Mouse (Mus musculus) forebrain, postnatal 0 days (tissue): ENCODE data around the gene Ceacam16. TPM values are rescaled to one million over a fixed set of nuclear protein-coding genes. Genes with fewer than 3 reads are reported as not detected.

Source experiments
- ATAC-seq: fragments of 200-750 bp; cut with Nextera tagmentation; 2 replicates; pipeline ENCODE4 v1.8.0; 2017; ENCODE audit warnings: mild to moderate bottlenecking, moderate library complexity
- DNase-seq: peaks from one replicate; pipeline ENCODE4 v3.0.0-alpha.2; 2015
- H3K27ac ChIP-seq: fragments of 300-500 bp; sonication (generic); 2 replicates; pipeline ENCODE4 v1.5.1; 2014; ENCODE audit warnings: low read depth, mild to moderate bottlenecking, antibody characterized with exemption, low read length, moderate library complexity, mixed read lengths
- H3K27me3 ChIP-seq: fragments of 300-500 bp; sonication (generic); 2 replicates; pipeline ENCODE4 v1.6.1; 2014; ENCODE audit warnings: mild to moderate bottlenecking, low read length, mixed read lengths; ENCODE audit not compliant: insufficient read depth
- H3K36me3 ChIP-seq: fragments of 300-500 bp; sonication (generic); 2 replicates; pipeline ENCODE4 v1.6.1; 2014; ENCODE audit warnings: mild to moderate bottlenecking, moderate library complexity; ENCODE audit not compliant: insufficient read depth
- H3K4me1 ChIP-seq: fragments of 300-500 bp; sonication (generic); 2 replicates; pipeline ENCODE4 v1.6.1; 2014; ENCODE audit warnings: antibody characterized with exemption; ENCODE audit not compliant: insufficient read depth
- H3K4me2 ChIP-seq: fragments of 300-500 bp; sonication (generic); 2 replicates; pipeline ENCODE4 v1.6.1; 2014; ENCODE audit warnings: low read depth, mild to moderate bottlenecking, moderate library complexity
- H3K4me3 ChIP-seq: fragments of 300-500 bp; sonication (generic); 2 replicates; pipeline ENCODE4 v1.5.1; 2014; ENCODE audit warnings: low read depth, low read length, mixed read lengths
- H3K9ac ChIP-seq: fragments of 300-500 bp; sonication (generic); 2 replicates; pipeline ENCODE4 v1.6.1; 2014; ENCODE audit warnings: mild to moderate bottlenecking
- H3K9me3 ChIP-seq: fragments of 300-500 bp; sonication (generic); 2 replicates; pipeline ENCODE4 v1.6.1; 2016; ENCODE audit warnings: low read length
- CTCF ChIP-seq: sonication (generic); IDR thresholded peaks from 2 replicates; pipeline ENCODE4 v1.5.1; 2016; ENCODE audit warnings: antibody characterized with exemption, control low read depth, low read depth
- WGBS: fragments of 180-500 bp; shearing (Covaris S2); extraction: QIAGEN DNeasy Blood & Tissue Kit; methylation state at CpG from one replicate; pipeline ENCODE4 v1.1.7; 2014; 5-methylcytosine and 5-hydroxymethylcytosine counted together
- polyA plus RNA-seq: library from polyadenylated mRNA; unstranded; fragments of >200 nt; fragmentation: Nextera tagmentation; extraction: Ambion mirVana; gene quantifications from 2 replicates; pipeline ENCODE4 v1.2.1, GENCODE M21; 2015
- total RNA-seq: library from RNA; depleted of rRNA; stranded (reverse); fragments of >200 nt; gene quantifications from 2 replicates; pipeline ENCODE4 v1.2.3, GENCODE M21; 2014

Ceacam16 gene
- total and polyA plus RNA-seq, 2 experiments from 2014 or later, result 0.84 TPM; not detected in 1

GRCm38 (mm10) chr7:19843561-19843960 lies 17.5 kb downstream of the Ceacam16 start:
- H3K27ac ChIP-seq, result no peak overlapping the region
- no peaks in the 10 kb centered on the region for H3K9me3 ChIP-seq
- H3K9ac ChIP-seq, result no peak overlapping the region
- 3% methylated on average over 11 of the region's 11 CpGs for WGBS
- peaks cover 10% of the 10 kb centered on the region; the same call in 1 of the 2 replicates for H3K27me3 ChIP-seq
- no peaks in the 10 kb centered on the region for H3K4me1 ChIP-seq
- peak; percentile 60 for DNase-seq
- no peak overlapping the region for H3K4me3 ChIP-seq
- no peaks in the 10 kb centered on the region for H3K36me3 ChIP-seq
- ATAC-seq, result peak; percentile 53; the same call in 1 of the 2 replicates
- peak; percentile 78 for TF ChIP-seq CTCF
- H3K4me2 ChIP-seq, result no peak overlapping the region

- Histone ChIP-seq H3K36me3 (no peaks in the 10 kb centered on the region), H3K4me1 (no peaks in the 10 kb centered on the region), H3K9ac (no peak overlapping the region), H3K4me2 (no peak overlapping the region), H3K27ac (no peak overlapping the region), H3K27me3 (peaks cover 10% of the 10 kb centered on the region; the same call in 1 of the 2 replicates), H3K9me3 (no peaks in the 10 kb centered on the region), H3K4me3 (no peak overlapping the region)
- DNase-seq (no peak), ATAC-seq (no peak)
- 28% methylated on average over 19 of the region's 19 CpGs for WGBS
- TF ChIP-seq CTCF, result no peak
Observed at GRCm38 (mm10) chr7:19842885-19843504, 18.1 kb downstream of the Ceacam16 start.

DNA sequence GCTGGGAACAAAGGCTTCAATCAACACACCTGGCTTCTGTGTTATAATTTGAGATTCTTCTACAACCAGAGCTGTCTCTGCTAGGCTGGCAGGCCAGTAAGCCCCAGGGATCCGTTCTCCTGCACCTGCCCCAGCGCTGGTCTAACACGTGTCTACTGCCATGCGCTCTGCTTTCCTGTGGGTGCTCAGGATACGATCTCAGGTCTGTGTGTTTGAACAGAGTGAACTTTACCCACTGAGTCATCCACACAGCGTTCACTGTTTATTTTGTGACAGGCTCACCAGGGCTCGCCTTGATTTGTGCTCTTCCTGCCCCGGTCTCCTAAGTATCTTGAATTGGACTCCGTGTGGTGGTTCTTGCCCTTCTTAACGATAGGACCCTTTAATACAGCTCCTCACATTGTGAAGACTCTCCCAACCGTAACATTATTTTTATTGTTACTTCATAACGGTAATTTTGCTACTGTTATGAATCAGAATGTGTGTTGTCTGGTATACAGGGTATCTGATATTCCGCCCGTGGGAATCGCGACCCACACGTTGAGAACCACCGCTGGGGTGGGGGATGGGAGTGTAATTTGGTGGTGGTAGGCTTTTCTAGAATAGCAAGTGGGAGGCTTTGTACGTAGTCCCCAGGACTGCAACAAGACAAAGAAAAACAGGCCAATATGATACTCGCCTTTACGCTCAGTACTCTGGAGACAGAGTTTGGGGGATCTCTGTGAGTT lies 19.2 kb downstream of the Ceacam16 start:
- Histone ChIP-seq H3K4me1 (no peaks in the 10 kb centered on the region), H3K4me3 (no peak overlapping the region), H3K9me3 (no peaks in the 10 kb centered on the region), H3K27me3 (peaks cover 10% of the 10 kb centered on the region; the same call in 1 of the 2 replicates), H3K9ac (no peak overlapping the region), H3K36me3 (no peaks in the 10 kb centered on the region), H3K27ac (no peak overlapping the region), H3K4me2 (no peak overlapping the region)
- TF ChIP-seq CTCF, result no peak
- DNase-seq (no peak), ATAC-seq (no peak)
- WGBS, result 83% methylated on average over 21 of the region's 21 CpGs

DNA sequence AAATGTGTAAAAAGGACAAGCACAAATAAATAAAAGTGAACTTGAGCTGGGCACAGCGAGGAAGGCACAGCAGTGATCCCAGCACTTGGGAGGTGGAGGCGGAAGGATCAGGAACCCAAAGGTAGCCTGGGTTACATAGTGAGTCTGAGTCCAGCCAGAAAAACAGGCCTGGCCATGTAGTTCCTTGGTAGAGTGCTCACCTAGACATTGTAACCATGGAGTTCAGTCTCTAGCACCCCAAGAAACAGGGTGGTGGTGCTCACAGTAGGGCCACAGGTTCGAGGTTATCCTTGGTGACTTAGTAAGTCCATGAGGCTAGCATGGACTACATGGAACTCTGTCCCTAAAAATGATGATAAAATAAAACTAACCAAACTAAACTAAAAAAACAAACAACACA lies 20.2 kb downstream of the Ceacam16 start:
- H3K9me3 ChIP-seq, result no peaks in the 10 kb centered on the region
- ATAC-seq (no peak), DNase-seq (no peak)
- no peak for TF ChIP-seq CTCF
- H3K4me3 ChIP-seq, result no peak overlapping the region
- 78% methylated on average over 3 of the region's 3 CpGs for WGBS
- no peak overlapping the region for H3K27ac ChIP-seq
- H3K4me2 ChIP-seq, result no peak overlapping the region
- no peaks in the 10 kb centered on the region for H3K36me3 ChIP-seq
- no peak overlapping the region for H3K9ac ChIP-seq
- no peaks in the 10 kb centered on the region for H3K4me1 ChIP-seq
- H3K27me3 ChIP-seq, result peaks cover 10% of the 10 kb centered on the region; the same call in 1 of the 2 replicates

DNA sequence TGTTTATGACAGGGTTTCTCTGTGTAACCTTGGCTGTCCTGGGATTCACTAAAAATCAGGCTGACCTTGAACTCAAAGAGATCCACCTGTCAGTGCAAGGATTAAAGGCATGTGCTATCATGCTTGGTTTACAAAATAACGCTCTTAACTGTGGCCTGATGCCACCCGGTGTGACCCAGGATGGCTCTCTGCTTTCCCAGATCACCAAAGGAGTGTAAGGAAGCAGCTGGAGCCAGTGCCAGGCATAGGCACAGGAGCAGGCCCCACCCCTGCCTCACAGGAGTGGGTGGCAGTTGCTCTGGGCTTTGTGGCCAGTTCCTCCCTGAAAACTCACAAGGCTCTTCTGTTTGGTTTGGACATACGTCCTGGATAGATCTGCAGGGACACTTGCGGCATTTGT lies 20.7 kb downstream of the Ceacam16 start:
- Histone ChIP-seq H3K27ac (no peak overlapping the region), H3K9me3 (no peaks in the 10 kb centered on the region), H3K4me3 (no peak overlapping the region), H3K4me1 (no peaks in the 10 kb centered on the region), H3K4me2 (no peak overlapping the region), H3K27me3 (peaks cover 10% of the 10 kb centered on the region; the same call in 1 of the 2 replicates), H3K9ac (no peak overlapping the region), H3K36me3 (no peaks in the 10 kb centered on the region)
- no peak for DNase-seq
- TF ChIP-seq CTCF, result no peak
- 84% methylated on average over 4 of the region's 4 CpGs for WGBS
- ATAC-seq, result no peak

DNA sequence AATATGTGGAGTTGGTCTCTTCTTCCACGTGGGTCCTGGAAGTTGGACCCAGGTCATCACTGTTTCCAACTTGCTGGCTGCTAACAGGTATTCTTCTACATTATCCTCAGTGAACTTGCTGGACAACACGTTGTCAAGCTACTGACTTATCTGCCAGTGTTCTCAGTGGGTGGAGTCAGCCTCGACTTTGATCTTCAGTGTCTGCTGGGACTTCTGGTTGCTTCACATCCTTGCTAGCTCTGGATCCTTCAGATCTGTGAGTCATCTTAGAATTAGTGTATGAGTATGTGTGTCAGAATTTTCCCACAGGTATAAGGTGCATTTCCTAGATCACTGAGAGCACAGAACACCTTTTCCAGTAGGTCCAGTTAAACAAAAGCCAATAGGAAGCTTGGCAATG lies 24.3 kb downstream of the Ceacam16 start:
- H3K9me3 ChIP-seq, result no peaks in the 10 kb centered on the region
- WGBS, result 68% methylated on average over 3 of the region's 3 CpGs
- H3K27ac ChIP-seq, result no peak overlapping the region
- DNase-seq, result no peak
- no peak overlapping the region for H3K4me2 ChIP-seq
- no peak for TF ChIP-seq CTCF
- no peak overlapping the region for H3K4me3 ChIP-seq
- H3K9ac ChIP-seq, result no peak overlapping the region
- H3K27me3 ChIP-seq, result no peaks in the 10 kb centered on the region
- H3K4me1 ChIP-seq, result no peaks in the 10 kb centered on the region
- no peak for ATAC-seq
- no peaks in the 10 kb centered on the region for H3K36me3 ChIP-seq

DNA sequence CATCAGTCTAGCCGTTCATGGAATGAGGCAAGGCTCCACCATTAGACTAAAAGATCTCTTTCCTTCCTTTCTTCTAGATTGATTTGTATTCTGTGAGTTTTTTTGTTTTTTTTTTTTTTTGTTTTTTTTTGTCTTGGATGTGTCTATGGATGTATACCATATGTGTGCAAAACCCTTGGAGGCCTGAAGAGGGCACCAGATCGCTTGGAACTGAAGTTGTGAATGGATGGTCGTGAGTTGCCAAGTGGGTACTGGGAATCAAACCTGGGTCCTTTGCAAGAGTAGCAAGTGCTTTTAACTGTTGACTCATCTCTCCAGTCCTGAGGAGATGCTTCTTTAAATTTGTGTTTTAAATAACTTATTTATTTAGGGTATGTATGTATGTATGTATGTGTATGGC lies 27.0 kb downstream of the Ceacam16 start:
- Histone ChIP-seq H3K9ac (no peak overlapping the region), H3K4me3 (no peak overlapping the region), H3K27me3 (no peaks in the 10 kb centered on the region), H3K27ac (no peak overlapping the region), H3K4me2 (no peak overlapping the region), H3K4me1 (no peaks in the 10 kb centered on the region), H3K9me3 (no peaks in the 10 kb centered on the region), H3K36me3 (no peaks in the 10 kb centered on the region)
- ATAC-seq, result no peak
- no peak for TF ChIP-seq CTCF
- DNase-seq, result no peak
- 66% methylated on average over 3 of the region's 3 CpGs for WGBS
